ENCODE assay signal across 8 mouse cellular contexts in genomic region chr9:65826588-65827343, GRCm38 (mm10). TPM values are rescaled to one million over a fixed set of nuclear protein-coding genes. Genes with fewer than 3 reads are reported as not detected.
DNase-seq lines count a peak whose midpoint lies in the region; ATAC-seq and TF ChIP-seq lines count a peak whose summit lies in the region.

No protein-coding gene starts in this region.

- peak overlapping the region; percentile 99 for H3K27ac ChIP-seq in intestine, embryonic 16.5 days (ENCODE audit: low read length)
- H3K27ac ChIP-seq in limb, embryonic 14.5 days (replicated peaks; ENCODE audit: low read depth, low read length) = peak overlapping the region; percentile 99
- H3K27ac ChIP-seq in midbrain, embryonic 14.5 days (replicated peaks; ENCODE audit: low read depth, low read length) = peak overlapping the region; percentile 99

- TF ChIP-seq POLR2A in limb, embryonic 14.5 days (IDR thresholded peaks at IDR 0.05; ENCODE audit: borderline replicate concordance, extremely low read depth, insufficient read depth, insufficient read length) = no peak

- peak; percentile 49 for ATAC-seq in granulocyte monocyte progenitor cell, adult 5-6 weeks (replicated peaks; ENCODE audit: poor library complexity, severe bottlenecking)
- peak; percentile 51 for ATAC-seq in intestine, embryonic 16.5 days
- peak; percentile 50 for ATAC-seq in limb, embryonic 14.5 days (ENCODE audit: low FRiP score, low read depth)
- ATAC-seq in midbrain, embryonic 14.5 days (ENCODE audit: low FRiP score, low TSS enrichment) = peak; percentile 66

- H3K9ac ChIP-seq in intestine, embryonic 16.5 days (ENCODE audit: low read depth, low read length) = peak overlapping the region; percentile 94
- H3K9ac ChIP-seq in limb, embryonic 14.5 days (ENCODE audit: low read depth, low read length, severe bottlenecking) = peak overlapping the region; percentile 99
- H3K9ac ChIP-seq in midbrain, embryonic 14.5 days (replicated peaks; ENCODE audit: low read length) = peak overlapping the region; percentile 99

- no peaks in the 10 kb centered on the region for H3K36me3 ChIP-seq in intestine, embryonic 16.5 days (ENCODE audit: control insufficient read depth, insufficient read depth, low read length)
- H3K36me3 ChIP-seq in limb, embryonic 14.5 days (ENCODE audit: control insufficient read depth, insufficient read depth, low read length) = no peaks in the 10 kb centered on the region
- H3K36me3 ChIP-seq in midbrain, embryonic 14.5 days (ENCODE audit: control insufficient read depth, insufficient read depth, low read length) = no peaks in the 10 kb centered on the region

- peak overlapping the region; percentile 88 for H3K4me3 ChIP-seq in intestine, embryonic 16.5 days (ENCODE audit: low read length)
- H3K4me3 ChIP-seq in limb, embryonic 14.5 days (replicated peaks; ENCODE audit: low read length) = peak overlapping the region; percentile 91
- H3K4me3 ChIP-seq in midbrain, embryonic 14.5 days (replicated peaks; ENCODE audit: low read depth, low read length) = peak overlapping the region; percentile 62

- H3K4me2 ChIP-seq in intestine, embryonic 16.5 days (ENCODE audit: low read depth, low read length) = peak overlapping the region; percentile 62
- H3K4me2 ChIP-seq in limb, embryonic 14.5 days (replicated peaks; ENCODE audit: low read depth, low read length, severe bottlenecking) = peak overlapping the region; percentile 61
- H3K4me2 ChIP-seq in midbrain, embryonic 14.5 days (ENCODE audit: low read length) = peak overlapping the region; percentile 76

- H3K9me3 ChIP-seq in intestine, embryonic 16.5 days (ENCODE audit: control insufficient read depth, low read length) = no peaks in the 10 kb centered on the region
- H3K9me3 ChIP-seq in limb, embryonic 14.5 days (ENCODE audit: control insufficient read depth, low read length) = no peaks in the 10 kb centered on the region
- no peaks in the 10 kb centered on the region for H3K9me3 ChIP-seq in midbrain, embryonic 14.5 days (ENCODE audit: control insufficient read depth, low read length)

- no peaks in the 10 kb centered on the region for H3K27me3 ChIP-seq in intestine, embryonic 16.5 days (replicated peaks; ENCODE audit: control insufficient read depth, insufficient read depth, low read length)
- H3K27me3 ChIP-seq in limb, embryonic 14.5 days (ENCODE audit: control insufficient read depth, insufficient read depth, low read length) = no peaks in the 10 kb centered on the region
- no peaks in the 10 kb centered on the region; the same call in 1 of the 2 replicates for H3K27me3 ChIP-seq in midbrain, embryonic 14.5 days (ENCODE audit: control insufficient read depth, insufficient read depth, low read length)

- peaks cover 32% of the 10 kb centered on the region for H3K4me1 ChIP-seq in intestine, embryonic 16.5 days (ENCODE audit: control insufficient read depth, insufficient read depth, low read length)
- peaks cover 14% of the 10 kb centered on the region for H3K4me1 ChIP-seq in limb, embryonic 14.5 days (ENCODE audit: control insufficient read depth, insufficient read depth, low read length)
- peaks cover 32% of the 10 kb centered on the region for H3K4me1 ChIP-seq in midbrain, embryonic 14.5 days (ENCODE audit: control insufficient read depth, insufficient read depth, low read length)

- 1% methylated on average over 29 of the region's 31 CpGs for WGBS in intestine, embryonic 16.5 days
- WGBS in limb, embryonic 14.5 days = 1% methylated on average over 25 of the region's 31 CpGs
- WGBS in midbrain, embryonic 14.5 days = 3% methylated on average over 30 of the region's 31 CpGs

- peak; percentile 88 for DNase-seq in 416B (ENCODE audit: low read depth)
- peak; percentile 59 to 93 for DNase-seq in adrenal gland, adult (ENCODE audit: inconsistent age in 2 of 2, low spot score in 1 of 2)
- DNase-seq in embryo, embryonic 10.5 days (ENCODE audit: low spot score) = peak; percentile 79
- DNase-seq in limb, embryonic 14.5 days (ENCODE audit: low spot score) = peak; percentile 30
- DNase-seq in midbrain, embryonic 14.5 days = peak; percentile 78
- peak; percentile 50 to 63 for DNase-seq in spleen, postnatal 10 days (ENCODE audit: low spot score in 2 of 2)

RNA-seq across cellular contexts. Expression of gene Zfp609, which starts 0.6 kb away (rescaled TPM):
- total RNA-seq in granulocyte monocyte progenitor cell, adult 5-6 weeks (2014; fragmentation: Nextera tagmentation) = 26.1 and 28.9 TPM in 2 replicates
- total RNA-seq in granulocyte monocyte progenitor cell, adult 5-6 weeks (2017) = 4.3 and 5.1 TPM in 2 replicates
- polyA plus RNA-seq in intestine, embryonic 16.5 days (2015; fragmentation: Nextera tagmentation; extraction: Ambion mirVana) = 3.8 and 4.2 TPM in 2 replicates
- 20.3 and 22.0 TPM in 2 replicates for polyA plus RNA-seq in limb, embryonic 14.5 days (2012; rRNA removed)
- polyA plus RNA-seq in limb, embryonic 14.5 days (2014; fragmentation: Nextera tagmentation; extraction: Ambion mirVana) = 7.3 and 8.8 TPM in 2 replicates
- 9.2 and 10.2 TPM in 2 replicates for polyA plus RNA-seq in midbrain, embryonic 14.5 days (2014; fragmentation: Nextera tagmentation; extraction: Ambion mirVana)

Comparison
In these comparisons a context has a peak if more than half of its experiments do, and no peak if none do; other contexts are left out.
1. Peak in every context shown above with its lines: DNase-seq, ATAC-seq, H3K4me3 ChIP-seq and H3K27ac ChIP-seq.
2. DNase-seq: peak in every context shown above with its lines; median percentile 88 in 416B; 79 in embryo, embryonic 10.5 days; 78 in midbrain, embryonic 14.5 days; 76 in adrenal gland, adult; 56 in spleen, postnatal 10 days; 30 in limb, embryonic 14.5 days.